Mouse (Mus musculus): ENCODE results near the gene Fam240a.

DNA sequence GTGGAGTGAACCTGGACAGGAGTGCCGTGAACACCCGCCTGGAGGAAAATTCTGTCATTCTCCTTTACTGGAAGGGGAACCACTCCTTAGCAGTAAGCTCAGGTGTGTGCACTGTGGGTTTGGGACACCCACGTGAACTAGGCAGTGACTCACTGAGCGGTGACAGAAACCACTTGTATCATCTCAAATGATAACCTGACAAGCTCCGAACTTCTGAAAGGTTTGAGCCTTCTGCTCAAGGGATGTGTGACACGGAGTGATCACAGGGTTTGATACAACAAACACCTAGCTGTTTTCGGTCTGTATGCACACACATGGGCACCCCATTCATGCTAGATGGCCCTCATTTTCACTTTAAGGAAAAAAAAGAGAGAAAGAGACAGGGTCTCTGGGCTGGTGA, at the start of gene Fam240a:
- no peak for TF ChIP-seq SRF (IDR thresholded peaks at IDR 0.05; ENCODE audit: control insufficient read depth, insufficient read length, low read depth)
- no peak for TF ChIP-seq TCF12 (IDR thresholded peaks at IDR 0.05; ENCODE audit: insufficient read depth, poor library complexity, severe bottlenecking)
- no peak for TF ChIP-seq REST (IDR thresholded peaks at IDR 0.05; ENCODE audit: insufficient read depth, insufficient read length)
- TF ChIP-seq USF1 (IDR thresholded peaks at IDR 0.05; ENCODE audit: low read depth): no peak
